Mouse (Mus musculus) midbrain, embryonic 11.5 days (tissue): ENCODE data around the gene Arid5b. TPM values are rescaled to one million over a fixed set of nuclear protein-coding genes. Genes with fewer than 3 reads are reported as not detected.

ENCODE experiments used
- ATAC-seq: fragments of 200-750 bp; cut with Nextera tagmentation; 2 replicates; pipeline ENCODE4 v1.8.0; 2017; ENCODE audit warnings: moderate TSS enrichment, moderate library complexity; ENCODE audit not compliant: low FRiP score
- DNase-seq: peaks from one replicate; pipeline ENCODE4 v3.0.0; 2015; ENCODE audit warnings: low spot score; ENCODE audit errors: missing footprints
- H3K27ac ChIP-seq: fragments of 300-500 bp; sonication (generic); 2 replicates; pipeline ENCODE4 v1.5.1; 2014; ENCODE audit warnings: low read depth, low read length
- H3K27me3 ChIP-seq: fragments of 300-500 bp; sonication (generic); 2 replicates; pipeline ENCODE4 v1.6.1; 2014; ENCODE audit warnings: mild to moderate bottlenecking, low read length, moderate library complexity, mixed read lengths; ENCODE audit not compliant: control insufficient read depth, insufficient read depth
- H3K36me3 ChIP-seq: fragments of 300-500 bp; sonication (generic); 2 replicates; pipeline ENCODE4 v1.6.1; 2014; ENCODE audit warnings: mild to moderate bottlenecking, low read length, moderate library complexity, mixed read lengths; ENCODE audit not compliant: control insufficient read depth, insufficient read depth
- H3K4me1 ChIP-seq: fragments of 300-500 bp; sonication (generic); 2 replicates; pipeline ENCODE4 v1.6.1; 2014; ENCODE audit warnings: low read length; ENCODE audit not compliant: control insufficient read depth, insufficient read depth
- H3K4me2 ChIP-seq: fragments of 300-500 bp; sonication (generic); 2 replicates; pipeline ENCODE4 v1.6.1; 2014; ENCODE audit warnings: mild to moderate bottlenecking, moderate library complexity
- H3K4me3 ChIP-seq: fragments of 300-500 bp; sonication (generic); 2 replicates; pipeline ENCODE4 v1.5.1; 2014; ENCODE audit warnings: low read depth, low read length
- H3K9ac ChIP-seq: fragments of 300-500 bp; sonication (generic); 2 replicates; pipeline ENCODE4 v1.6.1; 2014; ENCODE audit warnings: low read length
- H3K9me3 ChIP-seq: fragments of 300-500 bp; sonication (generic); 2 replicates; pipeline ENCODE4 v1.6.1; 2016; ENCODE audit warnings: low read length; ENCODE audit not compliant: control insufficient read depth
- whole genome bisulfite sequencing: fragments of 180-500 bp; shearing (Covaris S2); extraction: QIAGEN DNeasy Blood & Tissue Kit; methylation state at CpG from one replicate; pipeline ENCODE4 v1.1.7; 2014; 5-methylcytosine and 5-hydroxymethylcytosine counted together
- polyA plus RNA-seq: library from polyadenylated mRNA; unstranded; fragments of >200 nt; fragmentation: Nextera tagmentation; extraction: Ambion mirVana; gene quantifications from 2 replicates; pipeline ENCODE4 v1.2.1, GENCODE M21; 2014

Arid5b gene
- polyA plus RNA-seq, 1 experiment from 2014 or later = 13.4 TPM

GRCm38 (mm10) chr10:68229640-68230565 is 48.6 kb downstream of the Arid5b start:
- Histone ChIP-seq H3K9ac (no peak overlapping the region), H3K9me3 (no peaks in the 10 kb centered on the region), H3K27ac (no peak overlapping the region), H3K4me1 (no peaks in the 10 kb centered on the region), H3K4me2 (no peak overlapping the region), H3K4me3 (no peak overlapping the region), H3K27me3 (no peaks in the 10 kb centered on the region), H3K36me3 (no peaks in the 10 kb centered on the region)
- no peak for DNase-seq
- 82% methylated on average over 22 of the region's 22 CpGs for WGBS
- ATAC-seq = no peak

- Histone ChIP-seq H3K9me3 (no peaks in the 10 kb centered on the region), H3K27ac (no peak overlapping the region), H3K9ac (no peak overlapping the region), H3K4me2 (no peak overlapping the region), H3K4me1 (no peaks in the 10 kb centered on the region), H3K27me3 (no peaks in the 10 kb centered on the region), H3K4me3 (no peak overlapping the region), H3K36me3 (no peaks in the 10 kb centered on the region)
- no peak for ATAC-seq
- no peak for DNase-seq
- 78% methylated on average over 2 of the region's 2 CpGs for WGBS
Measured at GRCm38 (mm10) chr10:68222676-68223075, 55.9 kb downstream of the Arid5b start.

GRCm38 (mm10) chr10:68222012-68222411 is 56.5 kb downstream of the Arid5b start:
- 88% methylated on average over 3 of the region's 3 CpGs for WGBS
- ATAC-seq (no peak), DNase-seq (no peak)
- no peaks in the 10 kb centered on the region for H3K4me1 ChIP-seq
- H3K4me2 ChIP-seq = no peak overlapping the region
- peaks cover 5% of the 10 kb centered on the region; the same call in 1 of the 2 replicates for H3K9me3 ChIP-seq
- H3K36me3 ChIP-seq = no peaks in the 10 kb centered on the region
- no peak overlapping the region for H3K4me3 ChIP-seq
- H3K27me3 ChIP-seq = no peaks in the 10 kb centered on the region
- no peak overlapping the region for H3K9ac ChIP-seq
- no peak overlapping the region for H3K27ac ChIP-seq

- no peaks in the 10 kb centered on the region for H3K4me1 ChIP-seq
- H3K4me3 ChIP-seq = no peak overlapping the region
- no peaks in the 10 kb centered on the region for H3K36me3 ChIP-seq
- H3K4me2 ChIP-seq = no peak overlapping the region
- ATAC-seq (no peak), DNase-seq (no peak)
- WGBS = 82% methylated on average over 9 of the region's 9 CpGs
- H3K27me3 ChIP-seq = no peaks in the 10 kb centered on the region
- H3K27ac ChIP-seq = no peak overlapping the region
- no peak overlapping the region for H3K9ac ChIP-seq
- peaks cover 5% of the 10 kb centered on the region; the same call in 1 of the 2 replicates for H3K9me3 ChIP-seq
Measured at GRCm38 (mm10) chr10:68219327-68219726, 59.2 kb downstream of the Arid5b start.

GRCm38 (mm10) chr10:68218678-68219077 is 59.9 kb downstream of the Arid5b start:
- H3K9me3 ChIP-seq = peaks cover 5% of the 10 kb centered on the region; the same call in 1 of the 2 replicates
- no peaks in the 10 kb centered on the region for H3K27me3 ChIP-seq
- no peaks in the 10 kb centered on the region for H3K4me1 ChIP-seq
- no peak overlapping the region for H3K9ac ChIP-seq
- 89% methylated on average over 4 of the region's 4 CpGs for WGBS
- DNase-seq (no peak), ATAC-seq (no peak)
- no peak overlapping the region for H3K4me3 ChIP-seq
- no peak overlapping the region for H3K27ac ChIP-seq
- no peak overlapping the region for H3K4me2 ChIP-seq
- no peaks in the 10 kb centered on the region for H3K36me3 ChIP-seq

GRCm38 (mm10) chr10:68214809-68215468 is 63.6 kb downstream of the Arid5b start:
- ATAC-seq (no peak), DNase-seq (no peak)
- H3K27me3 ChIP-seq = no peaks in the 10 kb centered on the region
- peaks cover 5% of the 10 kb centered on the region; the same call in 1 of the 2 replicates for H3K9me3 ChIP-seq
- no peaks in the 10 kb centered on the region for H3K36me3 ChIP-seq
- no peak overlapping the region for H3K4me2 ChIP-seq
- H3K9ac ChIP-seq = no peak overlapping the region
- H3K4me1 ChIP-seq = no peaks in the 10 kb centered on the region
- no peak overlapping the region for H3K27ac ChIP-seq
- H3K4me3 ChIP-seq = no peak overlapping the region
- 97% methylated on average over 9 of the region's 9 CpGs for WGBS

GRCm38 (mm10) chr10:68212061-68212915 is 66.3 kb downstream of the Arid5b start:
- H3K4me2 ChIP-seq = no peak overlapping the region
- DNase-seq (no peak), ATAC-seq (no peak)

GRCm38 (mm10) chr10:68211514-68211913 is 67.0 kb downstream of the Arid5b start:
- 71% methylated on average over 2 of the region's 2 CpGs for WGBS
- Histone ChIP-seq H3K4me3 (no peak overlapping the region), H3K36me3 (no peaks in the 10 kb centered on the region), H3K27ac (no peak overlapping the region), H3K9ac (no peak overlapping the region), H3K4me1 (no peaks in the 10 kb centered on the region), H3K9me3 (no peaks in the 10 kb centered on the region), H3K27me3 (no peaks in the 10 kb centered on the region), H3K4me2 (no peak overlapping the region)
- DNase-seq (no peak), ATAC-seq (no peak)

More at GRCm38 (mm10) chr10:68212061-68212915, 66.3 kb downstream of the Arid5b start:
- Histone ChIP-seq H3K9me3 (peaks cover 3% of the 10 kb centered on the region; the same call in 1 of the 2 replicates), H3K4me1 (no peaks in the 10 kb centered on the region), H3K9ac (no peak overlapping the region), H3K36me3 (no peaks in the 10 kb centered on the region), H3K4me3 (no peak overlapping the region), H3K27ac (no peak overlapping the region), H3K27me3 (no peaks in the 10 kb centered on the region)
- 42% methylated on average over 10 of the region's 10 CpGs for WGBS
